Mouse (Mus musculus) embryo, embryonic 10.5 days (tissue): Measurements from ENCODE around the gene Gm14137.

Source experiments
- DNase-seq: peaks from one replicate; pipeline ENCODE4 v3.0.0-alpha.2; 2015; ENCODE audit warnings: low spot score

The Gm14137 gene

GRCm38 (mm10) chr2:119172862-119173576 is 1.3 kb upstream of the Gm14137 start:
- DNase-seq: peak; percentile 47

DNA sequence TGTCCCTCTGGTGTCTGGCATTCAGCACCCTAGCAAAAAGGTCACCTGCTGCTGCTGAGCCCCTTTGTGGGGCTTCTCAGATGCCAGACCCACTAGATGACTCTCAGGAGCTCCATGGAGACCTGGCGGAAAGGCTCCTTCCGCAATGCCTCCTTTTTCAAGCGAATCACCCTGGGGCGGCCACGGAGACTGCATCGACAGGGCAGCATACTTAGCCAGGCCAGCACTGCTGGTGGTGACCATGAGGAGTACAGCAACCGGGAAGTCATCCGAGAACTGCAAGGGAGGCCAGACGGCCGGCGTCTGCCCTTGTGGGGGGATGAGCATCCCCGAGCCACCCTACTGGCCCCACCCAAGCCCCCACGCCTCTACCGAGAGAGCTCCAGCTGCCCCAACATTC is 557 bp downstream of the Gm14137 start:
- DNase-seq: no peak

DNA sequence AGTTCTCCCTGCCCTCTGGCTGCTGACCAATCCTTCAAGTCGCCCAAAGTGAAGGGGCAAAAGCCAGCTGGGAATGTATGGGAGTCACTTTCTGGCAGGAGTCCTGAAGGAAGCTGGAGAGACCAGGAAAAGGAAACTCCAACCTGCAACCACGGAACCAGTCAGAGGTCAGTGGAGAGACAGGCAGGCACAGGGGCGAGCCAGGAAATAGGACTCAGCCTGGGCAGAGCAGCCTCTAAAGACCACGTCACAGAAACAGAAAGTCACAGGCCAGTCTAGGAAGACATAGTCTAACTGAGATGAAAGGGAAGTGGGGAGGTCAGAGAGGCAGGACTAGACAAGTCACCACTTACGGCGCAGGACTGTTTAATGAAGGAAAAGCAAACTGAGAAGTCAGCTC is 1.3 kb downstream of the Gm14137 start:
- DNase-seq: no peak

DNA sequence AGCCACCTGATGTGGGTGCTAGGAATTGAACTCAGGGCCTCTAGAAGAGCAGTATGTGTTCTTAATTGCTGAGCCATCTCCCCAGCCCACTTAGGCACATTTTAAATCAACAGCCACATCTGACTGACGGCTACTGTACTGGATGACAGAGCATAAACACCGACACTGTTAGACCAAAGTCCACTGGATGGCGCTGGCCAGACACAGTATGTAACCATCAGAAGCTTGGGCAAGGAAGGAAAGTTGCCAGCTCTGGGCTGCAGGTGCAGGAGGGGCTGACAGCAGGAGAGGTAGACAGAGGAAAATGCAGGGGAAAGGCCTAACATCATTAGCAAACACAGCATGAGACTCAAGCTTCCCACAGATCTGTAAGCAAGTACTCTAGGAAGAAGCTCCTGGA is 2.5 kb downstream of the Gm14137 start:
- DNase-seq: no peak

DNA sequence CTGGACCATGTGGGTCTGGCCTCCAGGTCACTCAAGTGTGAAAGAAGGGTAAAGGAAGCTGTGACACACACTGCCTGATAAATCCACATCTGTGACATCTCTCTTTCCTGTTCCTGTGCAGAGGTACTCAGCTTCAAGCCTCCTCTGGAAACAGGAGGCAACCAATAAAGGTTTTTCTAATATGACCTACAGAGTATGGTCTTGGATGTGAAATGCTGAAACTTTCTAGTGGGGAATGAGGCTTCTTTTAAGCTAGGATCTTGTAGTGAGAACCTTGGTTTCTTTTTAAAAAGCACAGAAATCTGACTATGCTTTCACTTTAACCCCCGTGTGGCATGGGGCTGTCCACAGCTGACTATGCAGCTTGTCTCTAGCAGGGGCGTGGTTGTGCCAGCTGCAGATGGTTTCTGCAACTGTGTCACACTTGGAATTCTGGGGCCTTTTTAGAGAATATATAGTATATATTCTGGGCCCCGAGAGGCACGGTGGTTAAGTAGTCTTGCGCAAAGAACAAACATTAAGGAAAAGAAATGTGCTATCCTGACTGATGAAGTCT is 3.2 kb downstream of the Gm14137 start:
- DNase-seq: no peak

- no peak for DNase-seq
Observed at GRCm38 (mm10) chr2:119182914-119183313, 8.6 kb downstream of the Gm14137 start.

GRCm38 (mm10) chr2:119189029-119189710 is 14.9 kb downstream of the Gm14137 start:
- DNase-seq: peak; percentile 85

- no peak for DNase-seq
Observed at GRCm38 (mm10) chr2:119190969-119191368, 16.7 kb downstream of the Gm14137 start.

DNA sequence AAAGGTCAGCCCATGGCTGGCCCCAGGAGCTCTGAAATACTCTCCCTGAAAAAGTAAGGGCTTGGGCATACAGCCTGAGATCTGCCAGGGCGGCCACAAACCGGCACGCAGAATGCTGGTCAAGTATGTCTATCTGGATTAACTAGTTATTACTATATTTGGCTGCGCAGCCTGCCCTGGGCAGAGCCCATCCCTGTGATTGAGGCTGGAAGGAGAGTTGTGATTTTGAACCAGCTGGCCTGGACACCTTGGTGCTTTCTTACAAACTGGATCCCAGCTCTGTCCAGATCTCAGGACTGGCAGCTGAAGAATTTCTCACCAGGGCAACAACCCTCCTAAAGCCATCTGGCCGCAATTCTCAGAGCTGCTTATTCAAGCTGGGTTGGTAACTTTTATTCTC is 19.8 kb downstream of the Gm14137 start:
- no peak for DNase-seq

DNA sequence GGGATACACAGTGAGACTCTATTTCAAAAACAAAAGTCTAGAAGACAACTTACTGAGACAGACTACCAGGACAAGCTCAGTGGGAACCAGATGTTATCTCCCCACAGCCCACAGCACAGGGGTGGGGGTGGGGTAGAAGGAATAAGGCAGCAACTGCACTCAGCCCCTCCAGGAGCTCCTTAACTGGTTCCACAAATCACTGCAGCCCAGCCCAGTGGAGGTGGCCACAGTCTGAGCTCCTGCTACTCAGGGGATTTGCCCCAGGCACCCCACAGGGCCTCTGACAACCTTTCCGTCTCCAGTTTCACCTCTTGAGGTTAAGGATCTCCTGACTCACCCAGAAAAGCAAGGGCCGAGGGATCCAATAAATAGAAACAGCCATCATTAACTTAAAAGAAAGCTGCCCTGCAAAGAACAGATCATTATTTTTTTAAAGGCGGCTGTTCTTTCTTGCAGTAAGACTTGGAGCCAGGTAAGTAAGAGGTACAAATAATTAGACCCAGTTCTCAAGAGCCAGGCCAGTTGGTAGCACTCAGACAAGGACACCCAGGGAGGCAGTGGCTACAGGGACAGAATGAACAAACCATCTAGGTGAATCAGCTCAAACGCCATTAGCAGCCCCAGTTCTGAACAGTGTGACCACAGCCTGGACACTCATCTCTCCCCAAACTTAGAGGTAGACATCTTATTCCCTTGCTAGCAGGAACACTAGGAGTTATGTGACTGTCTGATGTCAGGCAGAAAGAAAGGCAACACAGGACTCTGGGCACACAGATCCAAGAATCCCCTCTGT is 22.2 kb downstream of the Gm14137 start:
- peak; percentile 34 for DNase-seq

GRCm38 (mm10) chr2:119197493-119197892 is 23.2 kb downstream of the Gm14137 start:
- no peak for DNase-seq

- DNase-seq: no peak
Observed at GRCm38 (mm10) chr2:119198049-119198448, 23.7 kb downstream of the Gm14137 start.

DNA sequence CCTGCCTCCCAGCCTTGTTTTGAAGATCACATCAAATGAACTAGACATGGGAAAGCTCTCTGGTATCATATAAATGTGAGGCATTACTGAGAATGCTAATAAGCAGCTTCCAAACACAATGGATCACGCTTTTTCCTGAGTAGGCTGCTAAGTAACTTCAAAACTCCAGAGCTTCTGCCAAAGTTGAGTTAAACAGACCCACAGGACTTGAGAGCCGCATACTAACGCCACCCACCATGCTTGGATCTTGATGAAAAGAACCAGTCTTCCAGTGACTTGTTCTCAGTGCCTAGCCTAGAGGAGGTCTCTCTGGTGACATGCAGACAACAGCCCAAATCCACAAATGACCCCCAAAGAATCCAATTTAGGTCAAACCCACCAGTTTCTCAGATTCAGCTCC is 24.6 kb downstream of the Gm14137 start:
- no peak for DNase-seq

GRCm38 (mm10) chr2:119202914-119203453 is 28.7 kb downstream of the Gm14137 start:
- no peak for DNase-seq

- no peak for DNase-seq
Observed at GRCm38 (mm10) chr2:119203871-119204460, 29.7 kb downstream of the Gm14137 start.

- DNase-seq: no peak
Observed at GRCm38 (mm10) chr2:119207961-119208343, 33.6 kb downstream of the Gm14137 start.

DNA sequence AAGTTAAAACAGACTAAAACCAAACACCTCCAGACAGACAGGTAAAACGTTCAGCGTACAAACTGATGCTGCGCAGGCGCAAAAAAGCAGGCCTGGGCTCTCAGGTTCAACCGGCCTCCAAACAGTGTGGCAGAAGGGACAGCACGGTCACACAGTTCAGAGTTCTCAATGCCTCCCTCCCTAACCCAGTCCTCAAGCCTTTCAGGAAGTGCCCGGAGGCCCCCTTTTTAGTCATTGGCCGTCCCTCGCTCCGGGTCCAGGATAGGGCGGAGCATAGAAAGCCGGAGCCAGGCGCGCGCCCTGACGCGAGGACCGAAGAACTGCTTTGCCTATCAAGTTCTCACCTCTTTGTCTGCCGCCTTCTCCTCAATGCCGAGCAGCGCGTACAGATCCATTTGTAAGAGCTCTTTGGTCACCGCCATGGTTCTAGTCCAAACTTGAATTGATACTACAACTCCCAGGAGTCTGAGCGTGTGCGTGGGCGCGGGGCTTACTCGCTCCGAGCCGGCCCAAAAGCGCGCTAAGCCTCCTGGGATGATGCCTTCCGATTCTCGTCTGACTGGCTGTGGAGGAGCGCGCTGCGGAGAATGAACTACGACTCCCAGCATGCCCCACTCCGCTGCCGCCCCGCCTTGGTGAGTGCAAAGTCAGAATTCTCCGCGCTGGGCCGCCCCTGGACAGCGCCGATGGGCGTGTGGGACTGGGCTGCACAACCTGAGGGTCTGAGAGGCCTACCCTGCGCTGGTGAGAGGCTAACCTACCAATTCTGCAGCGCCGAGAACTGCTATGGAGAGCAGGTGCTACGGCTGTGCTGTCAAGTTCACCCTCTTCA is 34.3 kb downstream of the Gm14137 start, which contains the start of the genes Zfyve19 and Dnajc17:
Gene Zfyve19 (plus strand): TSS at position 274 of the 832 bp plus-strand sequence.
Gene Dnajc17 (minus strand): TSS at position 452 of the 832 bp plus-strand sequence.
- DNase-seq: peak; percentile 99

DNA sequence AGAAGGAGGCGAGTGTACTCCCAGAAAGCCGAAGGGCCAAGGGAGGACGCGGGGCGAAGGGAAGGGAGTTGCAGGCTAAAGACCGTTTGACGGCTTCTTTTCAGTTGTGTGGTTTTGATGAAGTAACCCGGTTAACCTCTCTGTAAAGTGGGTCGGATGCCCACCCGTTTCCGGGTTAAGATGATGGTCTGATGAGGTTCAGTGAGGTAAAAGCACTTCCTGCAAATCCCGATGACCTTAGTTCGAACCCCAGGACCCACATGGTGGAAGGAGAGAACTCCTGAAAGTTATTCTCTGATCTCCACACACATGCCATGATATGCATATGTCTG is 34.8 kb downstream of the Gm14137 start:
- no peak for DNase-seq
